Mouse (Mus musculus): ENCODE data around the gene Fgfr2. TPM values are rescaled to one million over a fixed set of nuclear protein-coding genes. Genes with fewer than 3 reads are reported as not detected.

Fgfr2 gene
- polyA plus RNA-seq, 1 experiment = 0.17 TPM

DNA sequence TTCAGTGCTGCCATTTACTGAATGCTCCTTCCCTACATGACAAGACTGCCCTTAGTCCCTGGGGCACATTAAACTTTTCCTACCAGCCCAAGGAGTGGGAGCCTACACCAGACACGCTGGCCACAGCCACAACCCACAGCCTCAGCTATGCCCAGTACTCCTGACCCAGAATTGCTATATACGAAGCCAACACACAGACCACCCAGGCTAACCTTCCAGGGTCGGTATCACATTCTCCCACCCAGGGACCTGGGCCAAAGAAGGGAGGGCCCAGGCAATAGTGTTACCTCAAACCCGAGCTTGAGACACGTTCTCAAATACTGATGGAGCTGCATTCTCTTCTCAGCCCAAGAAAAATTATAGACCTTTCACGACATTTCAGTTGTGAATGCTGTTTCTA, 754.3 kb downstream of the Fgfr2 start:
- H3K4me3 ChIP-seq = no peak overlapping the region
- H3K27me3 ChIP-seq (ENCODE audit: control insufficient read depth, insufficient read depth, insufficient read length) = no peaks in the 10 kb centered on the region
- H3K4me2 ChIP-seq (ENCODE audit: low read depth) = no peak overlapping the region
- TF ChIP-seq REST (IDR thresholded peaks at IDR 0.05; ENCODE audit: insufficient read depth, insufficient read length) = no peak
- TF ChIP-seq SRF (IDR thresholded peaks at IDR 0.05; ENCODE audit: control insufficient read depth, insufficient read length, low read depth) = no peak
- no peak for TF ChIP-seq TCF12 (IDR thresholded peaks at IDR 0.05; ENCODE audit: insufficient read depth, poor library complexity, severe bottlenecking)
- TF ChIP-seq POLR2AphosphoS2 (IDR thresholded peaks at IDR 0.05; ENCODE audit: insufficient read length, low read depth) = no peak
- TF ChIP-seq CEBPB (IDR thresholded peaks at IDR 0.05; ENCODE audit: insufficient read depth, poor library complexity, severe bottlenecking) = no peak
- TF ChIP-seq POLR2A (IDR thresholded peaks at IDR 0.05; ENCODE audit: insufficient read length, low read depth) = no peak
- no peak for TF ChIP-seq USF1 (IDR thresholded peaks at IDR 0.05; ENCODE audit: low read depth)
- TF ChIP-seq E2F4 (IDR thresholded peaks at IDR 0.05; ENCODE audit: insufficient read depth) = no peak
- no peak for TF ChIP-seq MYOD1 (IDR thresholded peaks at IDR 0.05; ENCODE audit: control insufficient read depth in 1 of 3, insufficient read length in 2 of 3, low read depth in 2 of 3)
- TF ChIP-seq MYOG (IDR thresholded peaks at IDR 0.05; ENCODE audit: control insufficient read depth in 1 of 3, insufficient read depth in 1 of 3, insufficient read length in 2 of 3, low read depth in 2 of 3) = no peak
- TF ChIP-seq MAX (IDR thresholded peaks at IDR 0.05; ENCODE audit: low read depth) = no peak
- TF ChIP-seq TCF3 (IDR thresholded peaks at IDR 0.05; ENCODE audit: insufficient read length, low read depth) = no peak
- no peaks in the 10 kb centered on the region for H3K79me2 ChIP-seq (ENCODE audit: control insufficient read depth, insufficient read depth)
- no peak overlapping the region for H3ac ChIP-seq (ENCODE audit: control insufficient read depth, insufficient read length)
- no peaks in the 10 kb centered on the region for H3K36me3 ChIP-seq (ENCODE audit: control insufficient read depth, insufficient read depth)

DNA sequence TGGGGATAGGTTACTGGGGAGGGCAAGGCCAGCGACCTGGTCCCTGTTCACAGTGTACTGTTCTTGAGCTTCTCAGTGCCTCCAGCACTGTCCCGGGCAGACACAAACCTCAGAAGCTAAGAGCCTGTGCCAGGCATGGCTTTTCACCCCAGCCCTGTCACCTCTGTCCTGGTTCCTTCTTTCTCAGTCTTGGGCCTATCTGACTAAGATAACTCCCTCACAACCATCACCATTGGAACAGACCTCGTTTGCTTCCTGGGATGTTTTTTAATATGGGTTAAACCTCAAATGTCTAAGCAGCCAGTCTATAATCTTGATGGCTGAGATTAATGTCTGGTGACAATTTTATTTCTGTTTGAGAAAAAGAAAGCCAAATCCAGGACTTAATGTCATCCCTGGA, 755.8 kb downstream of the Fgfr2 start:
- Histone ChIP-seq H3K4me2 (ENCODE audit: low read depth) (no peak overlapping the region), H3K79me2 (ENCODE audit: control insufficient read depth, insufficient read depth) (no peaks in the 10 kb centered on the region), H3ac (ENCODE audit: control insufficient read depth, insufficient read length) (no peak overlapping the region), H3K36me3 (ENCODE audit: control insufficient read depth, insufficient read depth) (no peaks in the 10 kb centered on the region), H3K4me3 (no peak overlapping the region), H3K27me3 (ENCODE audit: control insufficient read depth, insufficient read depth, insufficient read length) (no peaks in the 10 kb centered on the region)
- TF ChIP-seq POLR2A (IDR thresholded peaks at IDR 0.05; ENCODE audit: insufficient read length, low read depth) (no peak), E2F4 (IDR thresholded peaks at IDR 0.05; ENCODE audit: insufficient read depth) (no peak), POLR2AphosphoS2 (IDR thresholded peaks at IDR 0.05; ENCODE audit: insufficient read length, low read depth) (no peak), REST (IDR thresholded peaks at IDR 0.05; ENCODE audit: insufficient read depth, insufficient read length) (no peak), CEBPB (IDR thresholded peaks at IDR 0.05; ENCODE audit: insufficient read depth, poor library complexity, severe bottlenecking) (no peak), MAX (IDR thresholded peaks at IDR 0.05; ENCODE audit: low read depth) (no peak), TCF12 (IDR thresholded peaks at IDR 0.05; ENCODE audit: insufficient read depth, poor library complexity, severe bottlenecking) (no peak), USF1 (IDR thresholded peaks at IDR 0.05; ENCODE audit: low read depth) (no peak), MYOD1 (IDR thresholded peaks at IDR 0.05; ENCODE audit: control insufficient read depth in 1 of 3, insufficient read length in 2 of 3, low read depth in 2 of 3) (no peak), TCF3 (IDR thresholded peaks at IDR 0.05; ENCODE audit: insufficient read length, low read depth) (no peak), MYOG (IDR thresholded peaks at IDR 0.05; ENCODE audit: control insufficient read depth in 1 of 3, insufficient read depth in 1 of 3, insufficient read length in 2 of 3, low read depth in 2 of 3) (no peak), SRF (IDR thresholded peaks at IDR 0.05; ENCODE audit: control insufficient read depth, insufficient read length, low read depth) (no peak)

DNA sequence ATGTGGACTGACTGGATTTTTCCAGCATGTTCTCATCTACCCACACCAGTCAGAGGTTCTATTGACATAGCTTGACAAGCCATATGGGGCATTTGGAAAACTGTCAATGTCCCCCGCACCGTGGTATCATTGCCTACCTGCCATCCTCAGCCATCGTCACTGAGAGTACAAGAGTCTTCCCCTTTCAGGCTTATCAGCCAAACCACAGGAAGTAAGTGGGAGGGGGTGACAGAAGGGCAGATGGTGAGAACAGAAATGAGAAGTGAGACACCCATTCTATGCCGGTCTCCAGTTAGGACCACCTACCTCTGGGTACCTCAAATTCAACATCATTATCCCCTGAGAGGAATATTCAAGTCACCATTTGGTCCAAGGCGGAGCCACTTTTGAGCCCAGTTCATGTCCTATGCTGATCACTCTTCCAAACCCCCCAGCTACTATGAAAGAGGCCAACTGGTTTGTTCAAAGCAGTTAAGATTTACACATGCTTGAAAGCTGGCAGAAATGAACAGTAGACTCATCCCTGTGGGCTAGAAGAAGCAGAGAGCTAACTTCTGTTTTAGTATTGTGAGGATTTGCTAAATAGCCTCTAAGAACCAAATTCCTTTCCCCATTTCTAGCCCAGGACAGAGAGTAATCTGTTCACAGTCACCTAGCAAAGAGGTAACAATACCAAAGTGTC, 757.3 kb downstream of the Fgfr2 start:
- Histone ChIP-seq H3K36me3 (ENCODE audit: control insufficient read depth, insufficient read depth) (no peaks in the 10 kb centered on the region), H3K4me2 (ENCODE audit: low read depth) (no peak overlapping the region), H3ac (ENCODE audit: control insufficient read depth, insufficient read length) (no peak overlapping the region), H3K27me3 (ENCODE audit: control insufficient read depth, insufficient read depth, insufficient read length) (no peaks in the 10 kb centered on the region), H3K79me2 (ENCODE audit: control insufficient read depth, insufficient read depth) (no peaks in the 10 kb centered on the region), H3K4me3 (no peak overlapping the region)
- TF ChIP-seq MYOG (IDR thresholded peaks at IDR 0.05; ENCODE audit: control insufficient read depth in 1 of 3, insufficient read depth in 1 of 3, insufficient read length in 2 of 3, low read depth in 2 of 3) (no peak), TCF12 (IDR thresholded peaks at IDR 0.05; ENCODE audit: insufficient read depth, poor library complexity, severe bottlenecking) (no peak), CEBPB (IDR thresholded peaks at IDR 0.05; ENCODE audit: insufficient read depth, poor library complexity, severe bottlenecking) (no peak), TCF3 (IDR thresholded peaks at IDR 0.05; ENCODE audit: insufficient read length, low read depth) (no peak), REST (IDR thresholded peaks at IDR 0.05; ENCODE audit: insufficient read depth, insufficient read length) (no peak), POLR2A (IDR thresholded peaks at IDR 0.05; ENCODE audit: insufficient read length, low read depth) (no peak), SRF (IDR thresholded peaks at IDR 0.05; ENCODE audit: control insufficient read depth, insufficient read length, low read depth) (no peak), USF1 (IDR thresholded peaks at IDR 0.05; ENCODE audit: low read depth) (no peak), MYOD1 (IDR thresholded peaks at IDR 0.05; ENCODE audit: control insufficient read depth in 1 of 3, insufficient read length in 2 of 3, low read depth in 2 of 3) (no peak), MAX (IDR thresholded peaks at IDR 0.05; ENCODE audit: low read depth) (no peak), E2F4 (IDR thresholded peaks at IDR 0.05; ENCODE audit: insufficient read depth) (no peak), POLR2AphosphoS2 (IDR thresholded peaks at IDR 0.05; ENCODE audit: insufficient read length, low read depth) (no peak)

DNA sequence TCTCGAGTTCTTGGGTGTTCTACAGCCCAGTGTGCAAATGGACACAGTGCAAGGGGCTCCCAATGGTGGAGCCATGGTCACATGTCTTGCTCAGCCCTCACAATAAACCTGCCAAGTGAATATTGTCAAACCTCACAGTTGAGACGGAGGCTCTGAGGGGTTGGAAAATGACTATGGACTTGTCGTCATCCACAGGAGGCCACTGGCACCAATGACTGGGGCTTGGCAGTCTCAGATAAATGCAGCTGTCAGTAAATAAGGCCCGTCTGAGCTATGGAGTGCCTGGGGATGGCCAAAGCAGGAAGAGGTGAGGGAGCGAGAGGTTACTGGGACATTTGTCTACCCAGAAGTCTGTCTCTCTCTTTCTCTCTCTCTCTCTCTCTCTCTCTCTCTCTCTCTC, 758.0 kb downstream of the Fgfr2 start:
- Histone ChIP-seq H3K4me3 (no peak overlapping the region), H3K79me2 (ENCODE audit: control insufficient read depth, insufficient read depth) (no peaks in the 10 kb centered on the region), H3K36me3 (ENCODE audit: control insufficient read depth, insufficient read depth) (no peaks in the 10 kb centered on the region), H3K4me2 (ENCODE audit: low read depth) (no peak overlapping the region), H3K27me3 (ENCODE audit: control insufficient read depth, insufficient read depth, insufficient read length) (no peaks in the 10 kb centered on the region), H3ac (ENCODE audit: control insufficient read depth, insufficient read length) (no peak overlapping the region)
- TF ChIP-seq E2F4 (IDR thresholded peaks at IDR 0.05; ENCODE audit: insufficient read depth) = no peak

DNA sequence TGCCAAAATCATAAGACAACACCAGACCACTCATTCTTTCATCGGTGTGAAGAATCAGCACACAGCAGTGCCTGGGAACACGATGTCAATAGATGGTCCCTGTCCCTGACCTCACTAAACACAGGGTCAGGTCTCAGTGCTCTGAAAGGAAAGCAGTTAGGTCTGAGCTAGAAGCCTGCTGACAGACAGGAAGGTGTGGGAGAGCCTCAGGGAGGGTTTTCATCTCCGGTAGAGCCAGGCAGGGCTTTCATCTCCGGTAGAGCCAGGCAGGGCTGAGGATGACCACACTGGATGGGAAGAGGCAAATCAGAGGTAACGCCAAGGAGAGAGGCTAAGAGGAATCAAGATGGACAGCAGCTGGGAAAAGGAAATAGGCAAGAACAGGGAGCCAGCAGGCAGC, 758.6 kb downstream of the Fgfr2 start:
- TF ChIP-seq POLR2AphosphoS2 (IDR thresholded peaks at IDR 0.05; ENCODE audit: insufficient read length, low read depth) (no peak), SRF (IDR thresholded peaks at IDR 0.05; ENCODE audit: control insufficient read depth, insufficient read length, low read depth) (no peak), MYOD1 (IDR thresholded peaks at IDR 0.05; ENCODE audit: control insufficient read depth in 1 of 3, insufficient read length in 2 of 3, low read depth in 2 of 3) (no peak), REST (IDR thresholded peaks at IDR 0.05; ENCODE audit: insufficient read depth, insufficient read length) (no peak), POLR2A (IDR thresholded peaks at IDR 0.05; ENCODE audit: insufficient read length, low read depth) (no peak), TCF12 (IDR thresholded peaks at IDR 0.05; ENCODE audit: insufficient read depth, poor library complexity, severe bottlenecking) (no peak)
- H3K27me3 ChIP-seq (ENCODE audit: control insufficient read depth, insufficient read depth, insufficient read length) = no peaks in the 10 kb centered on the region
- no peak overlapping the region for H3K4me2 ChIP-seq (ENCODE audit: low read depth)
- H3K4me3 ChIP-seq = no peak overlapping the region
- no peaks in the 10 kb centered on the region for H3K36me3 ChIP-seq (ENCODE audit: control insufficient read depth, insufficient read depth)
- no peaks in the 10 kb centered on the region for H3K79me2 ChIP-seq (ENCODE audit: control insufficient read depth, insufficient read depth)
- H3ac ChIP-seq (ENCODE audit: control insufficient read depth, insufficient read length) = no peak overlapping the region
